Mouse (Mus musculus) heart, embryonic 12.5 days (tissue): ENCODE results near the gene Plscr3. TPM values are rescaled to one million over a fixed set of nuclear protein-coding genes. Genes with fewer than 3 reads are reported as not detected.
A peak's percentile ranks its signal among the peaks of the same experiment; 100 is the strongest.

Experiments
- ATAC-seq: fragments of 200-750 bp; cut with Nextera tagmentation; 2 replicates; pipeline ENCODE4 v1.8.0; 2017; ENCODE audit warnings: moderate TSS enrichment, moderate library complexity; ENCODE audit not compliant: insufficient number of reproducible peaks, low FRiP score
- H3K27ac ChIP-seq: fragments of 300-500 bp; sonication (generic); 2 replicates; pipeline ENCODE4 v1.5.1; 2016; ENCODE audit warnings: mild to moderate bottlenecking, moderate library complexity; ENCODE audit not compliant: poor library complexity, severe bottlenecking
- H3K27me3 ChIP-seq: fragments of 300-500 bp; sonication (generic); replicated peaks from 2 replicates; pipeline ENCODE4 v1.6.1; 2016; ENCODE audit warnings: mild to moderate bottlenecking, moderate library complexity
- H3K36me3 ChIP-seq: fragments of 300-500 bp; sonication (generic); 2 replicates; pipeline ENCODE4 v1.6.1; 2016; ENCODE audit warnings: mild to moderate bottlenecking, moderate library complexity
- H3K4me1 ChIP-seq: fragments of 300-500 bp; sonication (generic); replicated peaks from 2 replicates; pipeline ENCODE4 v1.6.1; 2016; ENCODE audit warnings: mild to moderate bottlenecking
- H3K4me2 ChIP-seq: fragments of 300-500 bp; sonication (generic); 2 replicates; pipeline ENCODE4 v1.6.1; 2016; ENCODE audit warnings: mild to moderate bottlenecking, moderate library complexity
- H3K4me3 ChIP-seq: fragments of 300-500 bp; sonication (generic); 2 replicates; pipeline ENCODE4 v1.5.1; 2016; ENCODE audit warnings: mild to moderate bottlenecking
- H3K9ac ChIP-seq: fragments of 300-500 bp; sonication (generic); 2 replicates; pipeline ENCODE4 v1.6.1; 2016; ENCODE audit warnings: mild to moderate bottlenecking, moderate library complexity
- H3K9me3 ChIP-seq: fragments of 300-500 bp; sonication (generic); replicated peaks from 2 replicates; pipeline ENCODE4 v1.6.1; 2016; ENCODE audit warnings: mild to moderate bottlenecking, moderate library complexity
- WGBS: fragments of 180-500 bp; shearing (Covaris S2); methylation state at CpG from one replicate; pipeline ENCODE4 v1.1.7; 2016; 5-methylcytosine and 5-hydroxymethylcytosine counted together
- polyA plus RNA-seq: library from polyadenylated mRNA; unstranded; fragments of >200 nt; fragmentation: Nextera tagmentation; extraction: Ambion mirVana; gene quantifications from 2 replicates; pipeline ENCODE4 v1.2.1, GENCODE M21; 2016

The Plscr3 gene
- polyA plus RNA-seq, 1 experiment from 2014 or later, result 82.3 TPM

- H3K9ac ChIP-seq, result no peak overlapping the region
- H3K4me2 ChIP-seq, result no peak overlapping the region
- WGBS, result 84% methylated on average over 2 of the region's 2 CpGs
- no peaks in the 10 kb centered on the region for H3K36me3 ChIP-seq
- H3K4me3 ChIP-seq, result no peak overlapping the region
- H3K27me3 ChIP-seq, result no peaks in the 10 kb centered on the region; the same call in 1 of the 2 replicates
- no peaks in the 10 kb centered on the region for H3K4me1 ChIP-seq
- H3K27ac ChIP-seq, result no peak overlapping the region
- no peak for ATAC-seq
- no peaks in the 10 kb centered on the region for H3K9me3 ChIP-seq
Observed at GRCm38 (mm10) chr11:69870289-69871069, 24.3 kb downstream of the Plscr3 start.

DNA sequence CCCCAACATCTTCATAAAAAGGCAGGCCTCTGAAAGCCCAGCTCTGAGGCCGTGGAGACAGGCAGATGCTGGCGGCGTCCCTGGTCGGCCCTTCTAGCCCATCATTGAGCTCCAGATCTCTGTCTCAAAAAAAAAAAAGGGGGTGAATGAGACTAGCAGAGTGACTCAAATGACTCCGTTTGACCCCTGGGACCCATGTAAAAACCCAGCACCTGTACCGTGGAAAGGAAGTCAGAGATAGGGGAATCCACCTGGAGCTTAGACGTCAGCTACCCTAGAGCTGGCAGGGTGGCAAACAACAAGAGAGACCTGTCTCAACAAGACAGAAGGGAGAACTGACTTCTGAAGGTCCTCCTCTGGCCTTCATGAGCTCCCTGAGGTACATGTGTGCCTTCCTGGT lies 25.6 kb downstream of the Plscr3 start:
- WGBS, result 83% methylated on average over 7 of the region's 7 CpGs
- no peak for ATAC-seq

GRCm38 (mm10) chr11:69872451-69872850 lies 26.3 kb downstream of the Plscr3 start:
- H3K36me3 ChIP-seq, result no peaks in the 10 kb centered on the region
- H3K9ac ChIP-seq, result no peak overlapping the region
- no peaks in the 10 kb centered on the region; the same call in 1 of the 2 replicates for H3K27me3 ChIP-seq
- no peak overlapping the region for H3K4me3 ChIP-seq
- H3K4me1 ChIP-seq, result peaks cover 13% of the 10 kb centered on the region; the same call in 1 of the 2 replicates
- H3K27ac ChIP-seq, result no peak overlapping the region
- H3K4me2 ChIP-seq, result no peak overlapping the region
- no peaks in the 10 kb centered on the region for H3K9me3 ChIP-seq
- no peak for ATAC-seq
- 72% methylated on average over 4 of the region's 4 CpGs for WGBS

More for the DNA sequence above, 25.6 kb downstream of the Plscr3 start:
- Histone ChIP-seq H3K4me2 (no peak overlapping the region), H3K9ac (no peak overlapping the region), H3K9me3 (no peaks in the 10 kb centered on the region), H3K27ac (no peak overlapping the region), H3K36me3 (no peaks in the 10 kb centered on the region), H3K4me3 (no peak overlapping the region), H3K4me1 (peaks cover 8% of the 10 kb centered on the region; the same call in 1 of the 2 replicates), H3K27me3 (no peaks in the 10 kb centered on the region; the same call in 1 of the 2 replicates)

GRCm38 (mm10) chr11:69876186-69876585 lies 30.0 kb downstream of the Plscr3 start:
- Histone ChIP-seq H3K36me3 (no peaks in the 10 kb centered on the region), H3K9ac (no peak overlapping the region), H3K4me2 (peak overlapping the region; percentile 11), H3K27me3 (no peaks in the 10 kb centered on the region), H3K27ac (peak overlapping the region; percentile 58; the same call in 1 of the 2 replicates), H3K4me1 (peaks cover 35% of the 10 kb centered on the region), H3K9me3 (no peaks in the 10 kb centered on the region), H3K4me3 (no peak overlapping the region)
- WGBS, result 40% methylated on average over 7 of the region's 7 CpGs
- no peak for ATAC-seq

DNA sequence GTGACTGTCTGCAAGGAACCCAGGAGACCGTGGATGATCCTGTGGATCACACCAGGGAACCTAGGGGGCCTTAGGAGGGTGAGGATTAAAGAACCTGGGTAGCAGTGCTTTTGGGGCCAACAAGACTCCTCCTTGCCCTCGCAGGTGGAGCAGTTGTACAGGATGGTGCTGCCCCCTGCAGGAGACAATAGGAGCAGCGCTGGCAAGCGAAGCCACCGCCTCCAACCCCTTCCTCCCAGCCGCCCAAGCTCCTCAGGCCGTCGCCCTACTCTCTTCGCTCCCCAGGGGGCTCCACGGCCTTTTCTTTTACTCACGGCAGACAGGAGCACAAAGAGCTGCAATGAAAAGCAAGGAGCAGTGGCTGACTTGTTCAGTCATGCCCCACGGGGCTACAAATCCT lies 30.7 kb downstream of the Plscr3 start:
- H3K9me3 ChIP-seq, result no peaks in the 10 kb centered on the region
- H3K27me3 ChIP-seq, result no peaks in the 10 kb centered on the region
- WGBS, result 2% methylated on average over 12 of the region's 12 CpGs
- no peak overlapping the region for H3K9ac ChIP-seq
- H3K27ac ChIP-seq, result peak overlapping the region; percentile 58; the same call in 1 of the 2 replicates
- peak overlapping the region; percentile 40 for H3K4me2 ChIP-seq
- H3K4me3 ChIP-seq, result 0 out of 2 replicates have a peak overlapping the region, but pooled peaks have one; percentile 1
- ATAC-seq, result no peak
- H3K36me3 ChIP-seq, result no peaks in the 10 kb centered on the region
- H3K4me1 ChIP-seq, result peaks cover 40% of the 10 kb centered on the region

DNA sequence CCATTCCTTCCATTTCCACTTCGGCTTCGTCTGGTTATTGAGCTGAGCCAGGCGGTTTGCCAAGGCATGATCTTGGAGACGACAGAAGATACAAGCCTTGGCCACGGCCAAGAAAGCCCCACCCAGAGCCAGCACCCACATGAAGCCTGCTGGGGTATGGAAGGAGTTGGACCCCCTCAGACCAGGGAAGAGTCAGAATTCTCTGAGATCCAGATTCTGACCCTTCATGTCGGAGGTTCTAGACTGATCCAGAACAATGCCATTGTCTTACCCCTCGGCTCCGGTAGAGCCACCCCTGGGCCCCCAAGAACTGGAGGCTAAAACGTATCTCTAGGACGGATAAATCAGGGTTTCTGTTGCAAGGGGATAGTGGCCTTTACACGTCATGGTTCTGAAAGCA lies 31.7 kb downstream of the Plscr3 start, which contains the start of gene Tmem95:
Gene Tmem95, minus strand, starts transcription at position 141 of the 400 bp plus-strand sequence.
- H3K27me3 ChIP-seq, result no peaks in the 10 kb centered on the region
- no peaks in the 10 kb centered on the region for H3K9me3 ChIP-seq
- H3K4me2 ChIP-seq, result peak within 1 kb of the TSS; percentile 85
- H3K4me3 ChIP-seq, result 0 out of 2 replicates have a peak within 1 kb of the TSS, but pooled peaks have one; percentile 1
- H3K36me3 ChIP-seq, result no peaks in the 10 kb centered on the region
- 86% methylated on average over 11 of the region's 11 CpGs for WGBS
- no peak for ATAC-seq
- peaks cover 44% of the 10 kb centered on the region for H3K4me1 ChIP-seq
- H3K27ac ChIP-seq, result peak within 1 kb of the TSS; percentile 58; the same call in 1 of the 2 replicates
- H3K9ac ChIP-seq, result no peak within 1 kb of the TSS; the same call in 1 of the 2 replicates

GRCm38 (mm10) chr11:69878399-69878798 lies 32.2 kb downstream of the Plscr3 start:
- Histone ChIP-seq H3K9ac (no peak overlapping the region; the same call in 1 of the 2 replicates), H3K4me2 (peak overlapping the region; percentile 85; the same call in 1 of the 2 replicates)
- ATAC-seq, result no peak

DNA sequence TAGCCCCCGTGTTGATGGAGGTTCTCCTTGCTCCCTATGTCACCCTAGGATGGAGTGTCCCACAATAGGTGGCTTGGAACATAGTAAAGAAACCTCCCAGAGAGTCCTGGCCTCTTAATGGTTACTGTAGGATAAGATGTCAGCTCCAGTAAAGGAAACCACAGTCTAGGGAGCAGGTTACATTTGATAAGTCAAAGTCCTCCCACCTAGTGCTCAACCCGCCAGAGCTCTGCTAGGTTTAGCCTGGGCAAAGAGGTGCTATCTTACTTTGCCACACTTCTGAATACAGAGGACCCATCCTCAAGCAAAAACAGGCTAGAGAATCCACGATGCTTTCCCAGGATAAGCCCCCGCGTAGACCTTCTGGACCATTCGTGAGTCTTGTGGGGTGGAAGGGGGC lies 32.8 kb downstream of the Plscr3 start:
- Histone ChIP-seq H3K36me3 (no peaks in the 10 kb centered on the region), H3K4me2 (peak overlapping the region; percentile 85), H3K27me3 (no peaks in the 10 kb centered on the region), H3K9ac (peak overlapping the region; percentile 75), H3K9me3 (no peaks in the 10 kb centered on the region), H3K4me3 (peak overlapping the region; percentile 58), H3K4me1 (peaks cover 50% of the 10 kb centered on the region), H3K27ac (no peak overlapping the region)
- 72% methylated on average over 6 of the region's 6 CpGs for WGBS
- ATAC-seq, result no peak

More at GRCm38 (mm10) chr11:69878399-69878798, 32.2 kb downstream of the Plscr3 start:
- Histone ChIP-seq H3K36me3 (no peaks in the 10 kb centered on the region), H3K4me3 (no peak overlapping the region), H3K27me3 (no peaks in the 10 kb centered on the region), H3K4me1 (peaks cover 45% of the 10 kb centered on the region), H3K27ac (no peak overlapping the region), H3K9me3 (no peaks in the 10 kb centered on the region)
- WGBS, result 84% methylated on average over 3 of the region's 3 CpGs

- H3K4me2 ChIP-seq, result peak overlapping the region; percentile 85
- ATAC-seq, result no peak
- no peaks in the 10 kb centered on the region for H3K36me3 ChIP-seq
- H3K4me3 ChIP-seq, result peak overlapping the region; percentile 58
- peak overlapping the region; percentile 75 for H3K9ac ChIP-seq
- H3K9me3 ChIP-seq, result no peaks in the 10 kb centered on the region
- peaks cover 58% of the 10 kb centered on the region for H3K4me1 ChIP-seq
- WGBS, result 53% methylated on average over 15 of the region's 15 CpGs
- H3K27ac ChIP-seq, result no peak overlapping the region
- no peaks in the 10 kb centered on the region for H3K27me3 ChIP-seq
Observed at GRCm38 (mm10) chr11:69879711-69880110, 33.5 kb downstream of the Plscr3 start.

DNA sequence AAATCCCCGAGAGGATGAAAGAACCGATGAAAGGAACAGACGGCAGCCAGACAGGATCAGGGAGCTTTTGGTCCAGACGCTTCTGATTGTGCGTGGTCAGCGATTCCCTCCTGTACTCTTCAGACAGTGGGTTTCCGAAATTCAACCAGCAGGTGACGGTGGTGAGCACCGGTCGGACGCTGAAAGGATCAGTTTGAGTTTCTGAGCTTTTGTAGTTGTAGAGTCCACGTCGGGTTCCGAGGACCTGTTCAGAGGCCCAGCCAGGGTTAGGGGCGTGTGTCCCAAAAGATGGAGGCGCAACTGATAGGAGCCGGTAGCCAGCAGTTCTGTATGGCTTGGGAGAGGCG lies 34.3 kb downstream of the Plscr3 start:
- WGBS, result under 1% methylated on average over 18 of the region's 18 CpGs
- Histone ChIP-seq H3K27me3 (no peaks in the 10 kb centered on the region), H3K4me1 (peaks cover 65% of the 10 kb centered on the region), H3K9ac (peak overlapping the region; percentile 75), H3K4me3 (peak overlapping the region; percentile 58), H3K4me2 (peak overlapping the region; percentile 85), H3K27ac (peak overlapping the region; percentile 91), H3K36me3 (no peaks in the 10 kb centered on the region), H3K9me3 (no peaks in the 10 kb centered on the region)
- ATAC-seq, result peak; percentile 47

GRCm38 (mm10) chr11:69880853-69881603 lies 34.9 kb downstream of the Plscr3 start, which contains the start of gene Kctd11:
Gene Kctd11 (minus strand): TSS chr11:69881406.
- WGBS, result under 1% methylated on average over 46 of the region's 46 CpGs
- H3K4me1 ChIP-seq, result peaks cover 66% of the 10 kb centered on the region

More at GRCm38 (mm10) chr11:69880853-69881603, 34.9 kb downstream of the Plscr3 start, which contains the start of gene Kctd11:
- Histone ChIP-seq H3K27ac (peak within 1 kb of the TSS; percentile 91), H3K9ac (peak within 1 kb of the TSS; percentile 75), H3K27me3 (no peaks in the 10 kb centered on the region), H3K36me3 (no peaks in the 10 kb centered on the region), H3K4me3 (peak within 1 kb of the TSS; percentile 58), H3K4me2 (peak within 1 kb of the TSS; percentile 85), H3K9me3 (no peaks in the 10 kb centered on the region)
- peak; percentile 93 for ATAC-seq
